Mouse (Mus musculus) thymus, adult 18-20 months (tissue): Measurements from ENCODE around the gene Akip1.

Experiments
- DNase-seq, 2 experiments: peaks; one replicate each; pipeline ENCODE4 v3.0.0; 2022; ENCODE audit warnings: mixed read lengths in 2 of 2

Akip1 gene

GRCm38 (mm10) chr7:109703190-109704015 is at the start of gene Akip1, which contains the start of gene St5:
Gene Akip1, plus strand, starts transcription at chr7:109703690.
Gene St5, minus strand, starts transcription at chr7:109703605.
- DNase-seq = peak; percentile 93 to 94

- no peak for DNase-seq
Observed at GRCm38 (mm10) chr7:109654871-109655270, 48.6 kb upstream of the Akip1 start.

- no peak for DNase-seq
Observed at GRCm38 (mm10) chr7:109657884-109658283, 45.6 kb upstream of the Akip1 start.

GRCm38 (mm10) chr7:109659278-109659677 is 44.2 kb upstream of the Akip1 start:
- no peak for DNase-seq

GRCm38 (mm10) chr7:109662626-109663025 is 40.9 kb upstream of the Akip1 start:
- no peak for DNase-seq

GRCm38 (mm10) chr7:109666664-109667063 is 36.8 kb upstream of the Akip1 start:
- no peak for DNase-seq

GRCm38 (mm10) chr7:109669426-109670170 is 33.9 kb upstream of the Akip1 start:
- no peak for DNase-seq

- no peak for DNase-seq
Observed at GRCm38 (mm10) chr7:109671581-109672471, 31.7 kb upstream of the Akip1 start.

- DNase-seq = no peak
Observed at GRCm38 (mm10) chr7:109674944-109675628, 28.4 kb upstream of the Akip1 start.

- no peak for DNase-seq
Observed at GRCm38 (mm10) chr7:109680284-109680683, 23.2 kb upstream of the Akip1 start.

GRCm38 (mm10) chr7:109680879-109681278 is 22.6 kb upstream of the Akip1 start:
- no peak for DNase-seq

GRCm38 (mm10) chr7:109686585-109687128 is 16.8 kb upstream of the Akip1 start:
- no peak for DNase-seq

GRCm38 (mm10) chr7:109690101-109690500 is 13.4 kb upstream of the Akip1 start:
- no peak for DNase-seq

GRCm38 (mm10) chr7:109690961-109691360 is 12.5 kb upstream of the Akip1 start:
- no peak for DNase-seq

- no peak for DNase-seq
Observed at GRCm38 (mm10) chr7:109694576-109695338, 8.7 kb upstream of the Akip1 start.

- DNase-seq = no peak
Observed at GRCm38 (mm10) chr7:109695339-109695726, 8.2 kb upstream of the Akip1 start.

- DNase-seq = no peak
Observed at GRCm38 (mm10) chr7:109700213-109700612, 3.3 kb upstream of the Akip1 start.

GRCm38 (mm10) chr7:109702721-109703120 is 769 bp upstream of the Akip1 start:
- DNase-seq = no peak

- DNase-seq = no peak
Observed at GRCm38 (mm10) chr7:109704016-109704377, 507 bp downstream of the Akip1 start.

GRCm38 (mm10) chr7:109704461-109704860 is 971 bp downstream of the Akip1 start:
- DNase-seq = no peak
